Mouse (Mus musculus) forebrain, embryonic 12.5 days (tissue): ENCODE results near the gene Itgb4. TPM values are rescaled to one million over a fixed set of nuclear protein-coding genes. Genes with fewer than 3 reads are reported as not detected.

Experiments
- polyA plus RNA-seq: library from polyadenylated mRNA; unstranded; fragments of >200 nt; fragmentation: Nextera tagmentation; extraction: Ambion mirVana; gene quantifications from 2 replicates; pipeline ENCODE4 v1.2.1, GENCODE M21; 2016

Gene Itgb4
- polyA plus RNA-seq, 1 experiment from 2014 or later = 1.0 TPM

Other genes starting within 250 kb of the Itgb4 start
- 39.0 and 45.2 TPM in 2 replicates for gene Tmem94, start 209.3 kb upstream of the Itgb4 start, polyA plus RNA-seq
- 15.5 and 19.5 TPM in 2 replicates for gene Caskin2, start 161.1 kb upstream of the Itgb4 start, polyA plus RNA-seq
- gene Tsen54, start 160.0 kb upstream of the Itgb4 start, polyA plus RNA-seq = 27.1 and 28.4 TPM in 2 replicates
- gene Llgl2, start 150.7 kb upstream of the Itgb4 start, polyA plus RNA-seq = 2.4 and 2.7 TPM in 2 replicates
- gene Myo15b, start 116.3 kb upstream of the Itgb4 start, polyA plus RNA-seq = 0.17 and 0.31 TPM in 2 replicates
- gene Smim5, start 74.7 kb upstream of the Itgb4 start, polyA plus RNA-seq = 1.1 and 1.3 TPM in 2 replicates
- gene Smim6, start 62.7 kb upstream of the Itgb4 start, polyA plus RNA-seq = 0.49 and 1.1 TPM in 2 replicates
- 56.8 and 61.9 TPM in 2 replicates for gene Sap30bp, start 41.4 kb upstream of the Itgb4 start, polyA plus RNA-seq
- 32.5 and 33.4 TPM in 2 replicates for gene Recql5, start 41.2 kb upstream of the Itgb4 start, polyA plus RNA-seq
- gene Galk1, start 38.0 kb downstream of the Itgb4 start, polyA plus RNA-seq = 98.3 and 107 TPM in 2 replicates
- gene H3f3b, start 53.3 kb downstream of the Itgb4 start, polyA plus RNA-seq = 2,341 and 2,432 TPM in 2 replicates
- gene Unk, start 55.6 kb downstream of the Itgb4 start, polyA plus RNA-seq = 47.9 and 50.4 TPM in 2 replicates
- gene Unc13d, start 103.3 kb downstream of the Itgb4 start, polyA plus RNA-seq = 0.69 and 0.73 TPM in 2 replicates
- gene Wbp2, start 112.3 kb downstream of the Itgb4 start, polyA plus RNA-seq = 92.3 and 101 TPM in 2 replicates
- 2.7 and 3.2 TPM in 2 replicates for gene Trim47, start 152.5 kb downstream of the Itgb4 start, polyA plus RNA-seq
- 1.9 and 2.1 TPM in 2 replicates for gene Trim65, start 156.4 kb downstream of the Itgb4 start, polyA plus RNA-seq
- 89.6 and 90.5 TPM in 2 replicates for gene Mrpl38, start 164.2 kb downstream of the Itgb4 start, polyA plus RNA-seq
- 80.8 and 85.2 TPM in 2 replicates for gene Fbf1, start 193.5 kb downstream of the Itgb4 start, polyA plus RNA-seq
- gene Ten1, start 224.1 kb downstream of the Itgb4 start, polyA plus RNA-seq = 55.9 and 57.4 TPM in 2 replicates
- 36.0 and 36.8 TPM in 2 replicates for gene Acox1, start 224.3 kb downstream of the Itgb4 start, polyA plus RNA-seq